Mouse (Mus musculus) stomach, embryonic 15.5 days (tissue): ENCODE data around the gene Adrm1. TPM values are rescaled to one million over a fixed set of nuclear protein-coding genes. Genes with fewer than 3 reads are reported as not detected.

Experiments
- ATAC-seq: fragments of 200-750 bp; cut with Nextera tagmentation; 2 replicates; pipeline ENCODE4 v1.8.0; 2017; ENCODE audit warnings: low read depth, moderate number of reproducible peaks, moderate TSS enrichment; ENCODE audit not compliant: insufficient read depth, low FRiP score
- H3K27ac ChIP-seq: fragments of 300-500 bp; sonication (generic); 2 replicates; pipeline ENCODE4 v1.5.1; 2015; ENCODE audit warnings: mild to moderate bottlenecking, inconsistent platforms
- H3K27me3 ChIP-seq: fragments of 300-500 bp; sonication (generic); replicated peaks from 2 replicates; pipeline ENCODE4 v1.6.1; 2015; ENCODE audit warnings: inconsistent platforms
- H3K36me3 ChIP-seq: fragments of 300-500 bp; sonication (generic); 2 replicates; pipeline ENCODE4 v1.6.1; 2015; ENCODE audit warnings: inconsistent platforms
- H3K4me1 ChIP-seq: fragments of 300-500 bp; sonication (generic); 2 replicates; pipeline ENCODE4 v1.6.1; 2015; ENCODE audit warnings: inconsistent platforms
- H3K4me2 ChIP-seq: fragments of 300-500 bp; sonication (generic); 2 replicates; pipeline ENCODE4 v1.6.1; 2015; ENCODE audit warnings: mild to moderate bottlenecking, inconsistent platforms
- H3K4me3 ChIP-seq: fragments of 300-500 bp; sonication (generic); replicated peaks from 2 replicates; pipeline ENCODE4 v1.5.1; 2015; ENCODE audit warnings: inconsistent platforms
- H3K9ac ChIP-seq: fragments of 300-500 bp; sonication (generic); 2 replicates; pipeline ENCODE4 v1.6.1; 2015; ENCODE audit warnings: inconsistent platforms
- H3K9me3 ChIP-seq: fragments of 300-500 bp; sonication (generic); 2 replicates; pipeline ENCODE4 v1.6.1; 2016; ENCODE audit warnings: inconsistent platforms
- WGBS: fragments of 180-500 bp; shearing (Covaris S2); methylation state at CpG from one replicate; pipeline ENCODE4 v1.1.7; 2015; 5-methylcytosine and 5-hydroxymethylcytosine counted together
- polyA plus RNA-seq: library from polyadenylated mRNA; unstranded; fragments of >200 nt; fragmentation: Nextera tagmentation; extraction: Ambion mirVana; gene quantifications from 2 replicates; pipeline ENCODE4 v1.2.1, GENCODE M21; 2015

Gene Adrm1
- 141 and 172 TPM in 2 replicates for polyA plus RNA-seq

DNA sequence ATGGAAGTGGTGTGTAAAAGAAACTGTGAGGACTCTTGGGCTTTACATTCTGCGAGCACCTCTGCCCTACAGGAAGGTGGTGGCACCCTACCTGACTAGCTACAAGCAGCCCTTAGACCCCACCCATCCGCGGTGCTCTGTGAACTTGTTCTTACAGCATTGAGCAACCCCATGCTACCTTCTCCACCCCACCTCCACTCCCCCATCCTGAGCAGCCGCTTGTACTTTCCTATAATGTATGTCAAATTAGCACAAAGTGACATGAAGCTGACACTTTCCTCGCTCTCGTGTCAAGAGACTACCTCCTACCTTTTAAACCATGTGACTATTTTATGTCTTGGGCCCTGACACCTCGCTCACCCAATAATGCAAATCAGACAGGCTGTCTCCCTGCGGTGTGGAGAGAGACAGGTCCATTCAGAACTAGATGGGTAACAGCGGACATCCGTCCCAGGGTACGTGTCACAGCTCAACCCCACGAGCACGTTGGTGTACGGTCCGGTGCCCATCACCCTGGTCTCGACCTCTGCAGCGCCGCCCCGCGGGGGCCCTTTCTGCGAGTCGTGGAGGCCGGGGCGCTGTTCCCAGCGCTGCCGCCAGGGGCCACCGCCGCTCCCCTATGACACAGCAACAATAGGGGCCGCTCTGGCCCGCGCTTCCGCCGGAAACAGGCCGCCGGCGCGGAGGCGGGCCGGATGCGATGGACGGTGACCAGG, at the start of gene Adrm1:
Adrm1 (plus strand) TSS at position 680 of the 716 bp plus-strand sequence.
- H3K27me3 ChIP-seq: no peaks in the 10 kb centered on the region
- no peaks in the 10 kb centered on the region for H3K9me3 ChIP-seq
- H3K36me3 ChIP-seq: peaks cover 15% of the 10 kb centered on the region; the same call in 1 of the 2 replicates
- H3K9ac ChIP-seq: peak within 1 kb of the TSS; percentile 93
- WGBS: 3% methylated on average over 41 of the region's 41 CpGs
- H3K27ac ChIP-seq: peak within 1 kb of the TSS; percentile 94
- peak within 1 kb of the TSS; percentile 100 for H3K4me3 ChIP-seq
- peaks cover 22% of the 10 kb centered on the region for H3K4me1 ChIP-seq
- ATAC-seq: peak; percentile 98
- peak within 1 kb of the TSS; percentile 89 for H3K4me2 ChIP-seq

GRCm38 (mm10) chr2:180124192-180124591, 47.1 kb upstream of the Adrm1 start:
- H3K27ac ChIP-seq: no peak overlapping the region
- WGBS: 79% methylated on average over 2 of the region's 2 CpGs
- no peaks in the 10 kb centered on the region for H3K36me3 ChIP-seq
- no peaks in the 10 kb centered on the region for H3K9me3 ChIP-seq
- H3K4me3 ChIP-seq: no peak overlapping the region
- H3K9ac ChIP-seq: no peak overlapping the region
- no peaks in the 10 kb centered on the region for H3K27me3 ChIP-seq
- H3K4me1 ChIP-seq: peaks cover 33% of the 10 kb centered on the region
- H3K4me2 ChIP-seq: no peak overlapping the region
- no peak for ATAC-seq

- Histone ChIP-seq H3K27ac (no peak overlapping the region; the same call in 1 of the 2 replicates), H3K9me3 (no peaks in the 10 kb centered on the region), H3K4me3 (no peak overlapping the region), H3K27me3 (no peaks in the 10 kb centered on the region), H3K4me1 (peaks cover 25% of the 10 kb centered on the region), H3K36me3 (no peaks in the 10 kb centered on the region), H3K4me2 (no peak overlapping the region), H3K9ac (no peak overlapping the region)
- WGBS: 20% methylated on average over 4 of the region's 4 CpGs
- ATAC-seq: peak; percentile 47; the same call in 1 of the 2 replicates
Observed at GRCm38 (mm10) chr2:180126195-180126594, 45.1 kb upstream of the Adrm1 start.

DNA sequence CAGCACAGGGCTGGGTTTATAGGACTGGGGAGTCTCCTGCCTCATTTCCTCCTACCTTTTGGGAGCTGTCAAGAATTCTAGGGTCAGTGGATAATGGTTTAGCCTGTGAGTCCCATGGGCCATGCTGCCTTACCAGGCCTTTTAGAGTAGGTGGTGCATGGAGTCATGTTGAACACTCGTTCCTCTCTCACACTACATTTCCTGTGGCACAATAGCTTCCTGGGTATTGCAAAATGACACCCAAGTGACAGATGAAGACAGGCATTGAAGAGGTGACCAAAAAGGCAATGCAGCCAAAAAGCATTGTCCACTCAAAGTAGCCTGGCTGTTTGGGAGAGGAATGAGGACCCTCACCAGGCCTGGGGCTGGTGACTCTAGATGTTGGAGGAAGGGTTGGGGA, 43.6 kb upstream of the Adrm1 start:
- Histone ChIP-seq H3K27ac (no peak overlapping the region), H3K4me2 (no peak overlapping the region), H3K4me1 (peaks cover 25% of the 10 kb centered on the region), H3K9me3 (no peaks in the 10 kb centered on the region), H3K4me3 (no peak overlapping the region), H3K27me3 (no peaks in the 10 kb centered on the region), H3K9ac (no peak overlapping the region), H3K36me3 (no peaks in the 10 kb centered on the region)
- ATAC-seq: no peak
- 68% methylated on average over 1 of the region's 1 CpGs for WGBS

DNA sequence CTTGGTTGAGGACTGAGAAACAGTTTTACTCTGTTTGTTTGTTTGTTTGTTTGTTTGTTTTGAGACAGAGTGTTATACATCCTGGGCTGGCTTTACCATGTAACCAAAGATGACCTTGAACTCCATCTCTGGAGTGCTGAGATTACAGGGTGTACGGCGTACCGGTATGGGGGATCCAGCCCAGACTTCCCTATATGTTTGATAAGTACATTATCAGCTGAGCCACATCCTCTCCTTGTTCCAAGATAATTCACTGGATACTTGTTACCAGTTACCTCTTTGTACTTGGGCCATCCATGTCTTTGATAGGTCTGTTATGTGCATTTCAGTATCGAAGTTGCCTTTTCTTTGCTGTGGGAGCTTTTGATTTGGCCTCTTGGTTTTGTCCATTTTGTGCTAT, 38.1 kb upstream of the Adrm1 start:
- H3K4me2 ChIP-seq: no peak overlapping the region
- no peaks in the 10 kb centered on the region for H3K4me1 ChIP-seq
- H3K9me3 ChIP-seq: no peaks in the 10 kb centered on the region
- no peak overlapping the region for H3K4me3 ChIP-seq
- ATAC-seq: no peak
- H3K27ac ChIP-seq: no peak overlapping the region
- H3K36me3 ChIP-seq: peaks cover 6% of the 10 kb centered on the region; the same call in 1 of the 2 replicates
- H3K27me3 ChIP-seq: no peaks in the 10 kb centered on the region
- 87% methylated on average over 4 of the region's 4 CpGs for WGBS
- H3K9ac ChIP-seq: no peak overlapping the region

GRCm38 (mm10) chr2:180133911-180134310, 37.4 kb upstream of the Adrm1 start:
- Histone ChIP-seq H3K9me3 (no peaks in the 10 kb centered on the region), H3K4me3 (no peak overlapping the region), H3K27ac (no peak overlapping the region), H3K4me1 (no peaks in the 10 kb centered on the region), H3K36me3 (peaks cover 13% of the 10 kb centered on the region), H3K9ac (no peak overlapping the region), H3K4me2 (no peak overlapping the region), H3K27me3 (no peaks in the 10 kb centered on the region)
- 79% methylated on average over 3 of the region's 3 CpGs for WGBS
- no peak for ATAC-seq

DNA sequence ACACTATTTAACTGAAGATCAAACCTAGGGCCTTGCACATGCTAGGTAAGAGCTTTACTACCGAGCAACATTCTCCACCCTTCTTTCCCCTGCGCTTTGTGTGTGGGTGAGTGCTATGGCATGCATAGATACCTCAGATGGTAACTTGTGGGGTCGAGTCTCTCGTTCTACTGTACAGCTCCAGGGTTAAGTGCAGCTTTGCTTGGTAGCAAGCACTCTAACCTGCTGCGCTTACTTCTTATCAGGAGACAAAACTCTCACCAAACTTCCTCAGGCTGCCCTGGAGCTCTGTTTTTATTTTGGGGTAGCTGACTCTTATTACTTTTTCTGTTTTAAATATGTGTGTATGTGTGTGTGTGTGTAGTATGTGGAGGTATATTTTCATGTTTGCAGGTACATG, 35.9 kb upstream of the Adrm1 start:
- Histone ChIP-seq H3K9ac (no peak overlapping the region), H3K4me1 (no peaks in the 10 kb centered on the region), H3K9me3 (no peaks in the 10 kb centered on the region), H3K27me3 (no peaks in the 10 kb centered on the region), H3K36me3 (peaks cover 21% of the 10 kb centered on the region), H3K4me2 (no peak overlapping the region), H3K27ac (no peak overlapping the region), H3K4me3 (no peak overlapping the region)
- ATAC-seq: no peak
- 87% methylated on average over 5 of the region's 5 CpGs for WGBS

- Histone ChIP-seq H3K27ac (no peak overlapping the region), H3K27me3 (no peaks in the 10 kb centered on the region), H3K36me3 (peaks cover 40% of the 10 kb centered on the region), H3K9ac (no peak overlapping the region), H3K4me2 (no peak overlapping the region), H3K4me1 (no peaks in the 10 kb centered on the region), H3K4me3 (no peak overlapping the region), H3K9me3 (no peaks in the 10 kb centered on the region)
- WGBS: 91% methylated on average over 2 of the region's 2 CpGs
- ATAC-seq: no peak
Observed at GRCm38 (mm10) chr2:180146091-180146490, 25.2 kb upstream of the Adrm1 start.

DNA sequence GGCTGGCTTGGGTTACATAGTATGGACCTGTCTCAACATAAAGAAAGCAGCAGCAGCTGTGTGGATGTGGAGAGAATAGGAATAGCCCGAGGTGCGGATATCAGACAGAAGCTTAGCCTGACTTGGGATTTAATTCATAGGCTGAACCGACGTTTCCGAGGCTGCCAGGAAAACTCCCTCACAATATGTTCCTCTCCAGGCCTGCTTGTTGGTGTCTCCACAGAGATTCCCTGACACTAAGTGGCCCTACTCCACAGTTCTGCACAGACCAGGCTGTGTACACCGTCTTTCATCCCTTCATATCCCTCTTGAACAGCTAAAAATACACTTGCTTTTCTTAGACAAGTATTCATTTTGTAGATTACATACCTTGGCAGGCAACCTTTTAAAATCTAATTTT, 23.9 kb upstream of the Adrm1 start:
- 92% methylated on average over 6 of the region's 6 CpGs for WGBS
- H3K36me3 ChIP-seq: peaks cover 43% of the 10 kb centered on the region

DNA sequence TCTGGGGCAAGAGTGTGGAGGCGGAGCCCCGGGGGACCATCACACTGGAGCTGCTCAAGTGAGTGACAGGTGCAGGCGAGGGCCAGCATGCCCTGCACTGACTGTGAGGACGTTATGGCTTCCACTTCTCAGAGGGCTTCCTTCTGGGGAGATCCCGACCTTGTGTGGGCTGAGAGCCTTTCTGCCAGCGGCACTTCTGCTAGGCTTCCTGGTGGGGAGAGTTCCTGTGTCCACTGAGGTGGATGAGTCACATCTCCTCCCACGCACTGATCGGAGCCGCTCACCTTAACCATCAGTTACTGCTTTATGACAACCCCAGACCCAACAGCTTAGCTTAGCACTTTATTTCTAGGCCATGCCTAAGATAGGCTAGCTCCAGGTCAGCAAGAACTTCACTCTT, 22.7 kb upstream of the Adrm1 start:
- Histone ChIP-seq H3K27ac (no peak overlapping the region), H3K27me3 (no peaks in the 10 kb centered on the region), H3K4me3 (no peak overlapping the region), H3K36me3 (peaks cover 47% of the 10 kb centered on the region), H3K4me1 (no peaks in the 10 kb centered on the region), H3K9me3 (no peaks in the 10 kb centered on the region), H3K9ac (no peak overlapping the region), H3K4me2 (no peak overlapping the region)
- no peak for ATAC-seq
- 80% methylated on average over 9 of the region's 9 CpGs for WGBS

More for the DNA sequence above, 23.9 kb upstream of the Adrm1 start:
- Histone ChIP-seq H3K9me3 (no peaks in the 10 kb centered on the region), H3K4me1 (no peaks in the 10 kb centered on the region), H3K4me3 (no peak overlapping the region), H3K4me2 (no peak overlapping the region), H3K9ac (no peak overlapping the region), H3K27ac (no peak overlapping the region), H3K27me3 (no peaks in the 10 kb centered on the region)
- ATAC-seq: no peak

DNA sequence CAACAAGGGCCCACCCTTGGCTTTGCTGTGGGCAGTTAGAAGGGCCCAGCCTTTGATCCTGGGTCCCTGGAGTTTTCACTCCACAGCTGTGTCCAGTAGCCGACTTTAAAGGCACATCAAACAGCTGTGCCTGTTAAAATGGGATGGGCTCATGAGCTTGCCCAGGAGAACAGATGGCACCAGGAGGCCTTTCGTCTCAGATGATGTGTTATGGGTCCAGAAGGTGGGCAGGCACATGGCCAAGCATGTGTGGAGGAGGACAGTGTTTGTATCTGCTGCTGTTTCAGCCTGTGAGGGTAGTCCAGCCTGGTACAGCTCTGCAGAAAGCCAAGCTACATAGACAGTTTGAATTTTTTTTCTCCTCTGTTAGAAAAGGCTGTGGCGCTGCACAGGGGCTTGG, 16.5 kb upstream of the Adrm1 start:
- H3K4me3 ChIP-seq: no peak overlapping the region
- no peaks in the 10 kb centered on the region for H3K27me3 ChIP-seq
- 76% methylated on average over 3 of the region's 3 CpGs for WGBS
- no peaks in the 10 kb centered on the region for H3K9me3 ChIP-seq
- 0 out of 2 replicates have a peak, but pooled peaks have one; percentile 18 for ATAC-seq
- peaks cover 40% of the 10 kb centered on the region for H3K36me3 ChIP-seq
- H3K27ac ChIP-seq: no peak overlapping the region
- H3K9ac ChIP-seq: no peak overlapping the region
- H3K4me2 ChIP-seq: no peak overlapping the region
- no peaks in the 10 kb centered on the region for H3K4me1 ChIP-seq

DNA sequence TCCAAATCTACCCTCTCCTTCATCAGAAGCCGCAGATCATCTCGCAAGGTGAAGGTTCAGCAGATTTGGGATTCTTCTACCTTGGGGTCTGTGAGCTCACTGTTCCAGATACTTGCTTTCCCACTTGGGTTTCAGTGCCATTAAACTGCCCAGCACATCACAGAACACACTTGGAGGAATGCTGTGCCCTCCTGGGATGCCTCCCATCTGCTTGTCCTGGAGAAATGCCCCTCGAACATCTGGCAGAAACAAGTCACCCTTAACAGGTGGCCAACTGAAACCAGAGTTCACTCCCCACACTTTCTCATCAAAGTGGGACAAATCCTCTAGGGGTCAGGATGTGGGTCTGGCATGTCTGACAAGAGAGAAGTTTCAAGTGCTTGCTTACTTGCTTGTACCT, 12.7 kb upstream of the Adrm1 start:
- ATAC-seq: no peak
- Histone ChIP-seq H3K27ac (no peak overlapping the region), H3K9ac (no peak overlapping the region), H3K4me3 (no peak overlapping the region), H3K9me3 (no peaks in the 10 kb centered on the region), H3K4me2 (no peak overlapping the region), H3K4me1 (no peaks in the 10 kb centered on the region), H3K36me3 (peaks cover 39% of the 10 kb centered on the region), H3K27me3 (no peaks in the 10 kb centered on the region)
- WGBS: 88% methylated on average over 3 of the region's 3 CpGs
